Mouse (Mus musculus): ENCODE measurements at regions not wholly inside any gene's neighbourhood (a gene's known extent, or its start where the extent isn't known, plus 50 kb on each side); places are given as distances from the start of the nearest gene placed in this dataset.

DNA sequence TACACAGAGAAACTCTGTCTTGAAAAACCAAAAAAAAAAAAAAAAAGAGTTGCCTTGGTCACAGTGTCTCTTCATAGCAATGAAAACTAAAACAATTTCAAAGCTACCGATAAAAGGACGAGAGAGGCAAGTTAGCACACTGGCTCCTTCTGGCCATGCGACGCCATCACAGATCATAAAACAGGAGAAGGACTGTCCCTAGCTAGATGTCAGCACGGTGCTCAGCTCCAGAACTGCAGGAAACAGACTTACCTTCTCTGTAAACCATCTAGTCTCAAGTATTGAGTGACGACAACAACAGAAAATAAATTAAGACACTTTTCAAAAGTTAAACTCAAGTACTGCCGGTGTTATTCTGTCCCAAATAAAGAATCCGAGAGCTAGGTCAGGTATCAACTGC lies 118.7 kb downstream of the Ets2 start:
- in situ Hi-C loops (cut with MboI, MseI): loop anchor here in 1 of 2 experiments (10.0 kb wide), 1 partner anchor 56 kb away; no protein-coding TSS in a partner anchor

DNA sequence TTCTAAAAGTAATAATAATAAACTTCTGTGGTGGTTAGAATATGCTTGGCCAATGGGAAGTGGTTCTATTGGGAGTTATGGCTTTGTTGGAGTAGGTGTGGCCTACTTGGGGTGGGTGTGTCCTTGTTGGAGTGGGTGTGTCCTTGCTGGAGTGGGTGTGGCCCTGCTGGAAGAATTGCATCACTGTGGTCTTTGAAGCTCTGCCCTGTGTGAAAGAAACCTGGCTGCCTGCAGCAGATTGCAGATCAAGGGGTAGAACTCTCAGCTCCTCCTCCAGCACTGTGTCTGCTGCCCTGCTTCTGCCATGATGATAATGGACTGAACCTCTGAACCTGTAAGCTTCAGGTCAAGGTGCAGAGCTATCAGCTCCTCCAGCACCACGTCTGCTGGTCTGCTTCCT lies 118.1 kb downstream of the Ets2 start:
- in situ Hi-C loops (cut with MboI, MseI): loop anchor here in 1 of 2 experiments (10.0 kb wide), 1 partner anchor 55 kb away; no protein-coding TSS in a partner anchor

DNA sequence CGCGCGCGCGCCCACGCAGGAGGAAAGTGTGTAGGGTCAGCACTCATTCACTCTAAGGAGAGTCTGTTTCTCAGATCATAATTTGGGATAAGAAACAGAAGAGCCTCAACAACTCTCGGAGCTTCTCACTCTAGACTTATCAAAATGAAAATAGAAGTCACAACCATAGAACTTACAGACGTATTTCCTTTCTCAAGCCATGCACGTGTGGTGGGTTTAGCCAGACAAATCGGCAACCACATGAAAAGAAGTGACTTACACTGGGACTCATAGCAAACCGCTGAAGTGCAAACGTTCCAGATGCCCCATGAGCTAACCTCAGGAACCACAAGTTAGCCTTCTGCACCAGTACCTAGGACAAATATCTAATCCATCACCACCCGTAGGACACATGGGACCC lies 114.1 kb downstream of the Ets2 start:
- in situ Hi-C loops (cut with MboI, MseI): no loop called here

DNA sequence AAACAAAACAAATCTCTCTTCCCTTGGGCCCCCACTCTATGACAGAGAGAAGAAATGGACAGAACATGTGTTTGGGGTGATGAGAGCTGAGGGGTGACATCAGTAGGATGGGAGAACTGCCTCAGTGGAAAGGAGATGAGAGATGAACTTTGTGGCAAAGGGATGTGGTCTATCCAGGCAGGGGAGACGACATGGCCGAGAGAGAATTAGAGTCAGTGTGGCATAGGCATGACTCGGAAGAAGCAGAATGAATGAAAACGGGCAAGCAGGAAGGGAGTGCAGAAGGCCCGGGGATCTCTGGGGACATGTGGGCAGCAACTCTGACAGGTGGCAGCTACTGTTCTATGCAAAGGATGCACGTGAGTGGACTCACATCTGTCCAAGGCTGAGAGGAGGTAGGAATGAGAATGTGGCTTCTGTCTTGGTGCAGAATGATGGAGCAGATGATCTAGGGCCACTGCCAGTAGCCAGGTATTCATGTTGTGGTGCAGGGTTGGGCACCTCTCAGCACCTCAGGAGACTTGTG lies 113.4 kb downstream of the Ets2 start:
- in situ Hi-C loops (cut with MboI, MseI): no loop called here

DNA sequence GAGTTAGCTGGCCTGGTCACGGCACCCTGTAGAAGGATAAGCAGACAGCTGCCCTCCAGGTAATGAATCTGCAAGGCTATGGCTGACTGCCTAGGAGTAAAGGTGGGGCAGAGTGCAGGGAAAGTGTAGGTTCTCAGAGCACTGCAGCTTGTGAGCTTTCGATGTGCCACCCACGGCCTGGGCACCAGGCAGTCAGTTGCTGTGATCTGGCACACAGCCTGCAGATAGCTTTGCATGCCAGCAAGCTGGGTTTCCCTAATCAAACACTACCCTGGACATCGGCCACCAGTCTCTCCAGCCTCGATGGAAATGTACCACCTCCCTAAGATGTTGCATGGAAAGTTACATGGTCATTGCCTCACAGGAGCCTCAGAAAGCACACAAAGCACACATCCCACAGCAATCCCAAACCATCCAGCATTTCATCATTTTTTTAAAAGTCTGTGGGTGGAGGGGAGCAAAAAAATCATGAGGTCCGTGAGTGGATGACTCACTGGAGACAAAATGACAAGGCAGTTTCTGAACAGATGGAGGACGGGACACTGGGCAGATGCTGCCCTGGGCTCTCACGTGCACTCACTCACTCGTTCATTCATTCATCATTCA lies 112.7 kb downstream of the Ets2 start:
- in situ Hi-C loops (cut with MboI, MseI): loop anchor here in 1 of 2 experiments (5.0 kb wide), 1 partner anchor 42 kb away; no protein-coding TSS in a partner anchor

DNA sequence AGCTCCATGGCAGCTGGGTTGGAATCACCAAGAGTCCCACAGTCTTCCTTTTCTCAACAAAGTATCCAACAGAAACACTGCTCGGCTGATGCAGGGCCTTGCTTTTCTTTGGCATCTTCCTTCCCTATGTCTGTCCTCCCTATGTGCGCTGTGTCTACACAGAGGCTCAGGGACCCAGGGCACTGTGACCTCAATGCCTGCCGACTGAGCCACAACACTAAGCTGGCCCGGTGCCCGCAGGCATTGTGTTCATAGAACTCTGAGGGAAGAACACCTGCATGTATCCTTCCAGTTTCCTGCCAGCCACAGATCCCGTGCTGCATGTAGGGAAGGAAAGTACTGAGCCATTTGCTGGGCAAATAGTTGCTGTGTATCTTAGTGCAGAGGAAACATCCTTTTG lies 109.2 kb downstream of the Ets2 start:
- in situ Hi-C loops (cut with MboI, MseI): loop anchor here in 1 of 2 experiments (5.0 kb wide), 1 partner anchor 39 kb away; no protein-coding TSS in a partner anchor

DNA sequence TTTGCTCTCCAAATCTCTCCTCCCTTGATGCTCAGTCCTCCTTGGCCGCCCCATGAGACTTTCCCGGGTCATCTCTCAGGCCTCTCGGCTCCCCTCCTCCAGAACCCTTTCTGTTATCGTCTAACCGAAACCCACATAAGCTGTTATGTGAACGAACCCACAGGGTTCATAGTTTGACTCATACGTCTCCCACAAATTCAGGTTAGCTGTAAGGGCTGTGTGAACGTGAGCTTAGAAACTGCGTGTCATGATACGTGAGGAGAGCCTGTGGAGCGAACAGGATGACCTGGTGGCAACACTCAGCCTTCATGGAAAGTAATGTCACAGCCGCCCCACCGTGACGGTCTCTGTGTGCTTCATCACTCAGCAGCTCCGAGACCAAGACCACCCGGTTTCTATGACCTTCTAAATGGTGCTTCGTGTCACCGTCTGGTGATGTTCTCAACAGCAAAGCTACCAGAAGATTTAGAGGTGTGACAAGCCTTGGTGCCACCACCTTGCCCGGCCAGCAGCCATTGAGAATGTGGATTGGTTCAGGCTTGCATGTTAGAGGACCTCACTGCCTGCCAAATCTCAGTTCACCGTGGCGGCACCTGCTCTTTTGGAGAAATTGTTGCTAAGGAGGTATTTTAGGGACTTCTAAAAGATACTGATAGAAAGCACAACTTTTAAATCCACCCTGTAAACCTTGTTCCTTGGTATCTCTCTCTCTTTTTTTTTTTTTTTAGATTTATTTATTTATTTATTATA lies 107.4 kb downstream of the Ets2 start:
- in situ Hi-C loops (cut with MboI, MseI): loop anchor here in 1 of 2 experiments (5.0 kb wide), 2 partner anchors 62 to 107 kb away; partner anchors contain the start of gene Ets2

DNA sequence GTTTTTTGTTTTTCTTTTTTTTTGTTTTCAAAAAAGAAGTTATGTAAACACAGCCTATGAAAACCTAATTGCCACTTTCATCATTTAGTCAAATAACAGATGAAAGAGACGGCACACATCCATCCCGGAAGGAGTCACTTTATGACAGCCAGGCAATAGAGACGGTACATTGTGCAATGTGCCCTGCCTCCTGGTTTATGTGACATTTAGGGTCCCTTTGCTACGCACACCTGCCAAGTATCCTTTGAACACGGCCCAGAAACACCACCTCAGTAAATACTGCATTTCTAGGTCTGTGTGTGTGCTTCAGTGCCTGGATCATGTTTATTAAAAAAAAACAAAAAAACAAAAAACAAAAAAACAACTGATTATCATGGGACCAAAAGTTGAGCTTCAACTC lies 104.6 kb downstream of the Ets2 start:
- in situ Hi-C loops (cut with MboI, MseI): loop anchor here in 1 of 2 experiments (5.0 kb wide), 2 partner anchors 59 to 104 kb away; partner anchors contain the start of gene Ets2

DNA sequence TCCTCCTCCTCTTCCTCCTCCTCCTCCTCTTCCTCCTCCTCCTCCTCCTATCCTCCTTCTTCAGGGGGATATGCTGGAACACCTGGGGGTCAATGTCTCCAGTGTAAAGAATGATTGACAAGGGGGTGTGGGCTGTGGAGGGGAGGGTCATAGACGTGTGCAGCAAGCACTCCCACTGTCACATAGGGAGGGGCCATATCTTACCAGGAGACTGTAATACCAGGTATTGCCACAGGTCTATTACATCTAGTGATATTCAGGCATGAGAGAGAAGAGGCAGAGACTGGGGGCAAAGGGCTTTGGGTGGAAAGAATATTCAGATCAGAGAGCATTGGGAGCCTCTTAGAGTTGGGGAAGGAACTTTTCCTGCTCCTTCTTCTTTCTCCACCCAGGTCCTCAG lies 102.3 kb downstream of the Ets2 start:
- in situ Hi-C loops (cut with MboI, MseI): no loop called here

DNA sequence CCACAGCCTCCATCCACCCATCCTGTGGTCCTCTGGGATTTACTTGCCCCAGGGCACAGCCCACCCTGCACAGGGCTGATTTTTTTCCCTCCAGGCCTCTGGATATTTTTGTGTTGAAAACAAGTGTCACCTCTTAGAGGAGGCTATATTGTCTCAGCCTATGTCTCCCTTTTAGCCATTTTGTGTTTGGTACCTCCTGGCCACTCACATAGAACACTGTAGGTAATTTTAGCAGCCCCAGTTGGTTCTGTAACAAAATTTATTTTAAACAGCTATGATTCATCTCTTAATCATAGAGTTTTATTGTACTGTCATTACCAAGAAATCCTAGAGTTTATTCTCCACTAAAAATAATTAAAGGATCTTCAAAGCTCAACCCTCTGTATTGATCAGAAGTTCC lies 100.8 kb downstream of the Ets2 start:
- in situ Hi-C loops (cut with MboI, MseI): no loop called here

DNA sequence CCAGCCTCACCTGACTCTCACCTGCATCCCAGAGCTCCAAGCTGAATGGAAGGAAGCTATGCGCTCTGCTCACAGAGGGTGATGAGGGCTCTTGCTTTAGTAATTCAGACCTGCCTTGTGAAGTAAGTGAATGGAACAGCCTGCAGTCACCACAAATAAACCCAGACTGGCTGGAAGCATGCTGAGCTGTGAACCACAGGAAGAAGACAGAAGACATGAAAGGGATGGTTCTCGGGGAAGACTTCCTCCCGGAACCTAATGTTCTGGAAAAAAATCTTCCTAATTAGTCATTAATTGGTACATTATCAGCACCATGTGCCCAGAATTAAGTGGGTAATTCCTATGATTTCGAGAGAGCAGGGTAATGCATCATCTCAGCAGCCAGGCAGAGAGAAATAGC lies 100.3 kb downstream of the Ets2 start:
- in situ Hi-C loops (cut with MboI, MseI): no loop called here

DNA sequence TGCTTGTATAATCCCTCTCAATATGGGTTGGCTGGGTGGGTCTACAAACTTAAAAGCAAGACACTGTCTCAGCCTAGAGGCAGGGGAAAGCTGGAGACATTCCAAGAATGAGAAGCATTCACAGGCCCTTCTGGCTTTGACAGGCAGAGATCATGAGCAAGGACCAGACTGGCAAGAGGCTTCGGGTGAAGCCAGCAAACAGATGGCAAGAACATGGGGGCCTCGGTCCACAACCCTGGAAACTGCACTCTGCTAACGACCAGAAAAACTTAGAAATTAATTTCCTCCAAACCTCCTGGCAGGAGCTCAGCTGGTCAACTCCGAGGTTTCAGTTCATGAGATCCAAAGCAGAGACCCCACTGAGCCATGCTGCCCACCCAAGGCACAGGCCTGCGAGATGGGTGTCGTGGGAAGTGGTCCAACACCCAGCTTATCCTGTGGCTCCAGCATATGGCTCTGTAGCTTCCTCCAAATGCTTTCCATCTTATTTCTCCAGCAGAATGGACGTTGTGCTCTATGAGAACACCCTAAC lies 99.1 kb downstream of the Ets2 start:
- in situ Hi-C loops (cut with MboI, MseI): no loop called here

DNA sequence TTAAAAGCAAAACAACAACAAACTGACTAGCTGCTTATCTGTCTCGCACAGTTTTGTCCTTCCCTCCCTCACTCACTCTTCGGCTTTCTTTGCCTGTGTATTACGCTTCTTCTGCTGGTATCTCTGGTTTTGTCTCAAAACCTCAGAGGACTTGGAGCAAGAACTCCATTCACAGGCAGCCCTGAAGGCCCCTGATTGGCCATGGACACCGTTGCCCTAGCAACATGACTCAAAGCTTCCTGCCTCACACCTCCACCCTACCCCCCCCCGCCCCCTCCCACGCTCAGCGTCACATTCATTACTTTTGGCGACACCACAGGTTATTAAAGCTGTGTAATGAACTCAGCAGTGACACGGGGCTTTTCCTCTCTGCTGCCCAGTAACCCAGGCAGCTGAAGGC lies 96.7 kb downstream of the Ets2 start:
- in situ Hi-C loops (cut with MboI, MseI): no loop called here

DNA sequence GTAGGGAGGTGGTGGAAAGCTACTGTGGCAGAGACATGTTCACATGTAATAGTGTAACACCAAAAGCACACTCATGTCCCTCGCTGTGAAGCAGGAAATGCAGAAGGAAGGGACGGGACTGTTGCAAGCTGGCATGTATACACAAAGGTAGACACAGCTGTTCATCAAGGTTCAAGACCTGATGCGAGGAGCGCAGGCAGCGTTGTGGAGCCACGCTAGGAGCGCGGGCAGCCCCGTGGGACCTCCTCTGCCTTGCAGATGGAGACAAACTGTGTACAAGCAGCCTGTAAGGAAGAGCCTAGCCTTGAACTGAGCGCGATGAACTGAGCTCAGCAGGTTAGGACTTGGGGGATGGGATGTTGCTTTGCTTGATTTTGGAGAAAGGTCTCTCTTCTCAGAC lies 96.2 kb downstream of the Ets2 start:
- in situ Hi-C loops (cut with MboI, MseI): no loop called here

DNA sequence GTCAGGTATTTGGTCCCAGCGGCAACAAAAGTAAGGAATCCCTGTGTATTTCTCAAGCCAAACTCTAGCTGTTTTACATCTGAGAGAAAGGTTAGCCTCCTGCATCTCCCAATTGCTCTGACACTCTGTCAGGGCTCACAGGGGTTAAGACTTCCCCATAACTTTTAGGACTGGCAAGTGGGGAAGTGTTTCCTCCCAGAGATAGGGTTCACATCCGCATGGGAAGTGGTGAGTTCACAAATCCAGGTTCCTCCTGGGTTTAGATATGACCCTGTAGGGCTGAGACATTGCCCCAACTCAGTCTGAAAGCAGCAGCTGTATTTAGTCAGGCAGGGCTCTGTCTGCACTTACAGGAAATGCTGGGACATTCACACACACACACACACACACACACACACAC lies 95.3 kb downstream of the Ets2 start:
- in situ Hi-C loops (cut with MboI, MseI): no loop called here

DNA sequence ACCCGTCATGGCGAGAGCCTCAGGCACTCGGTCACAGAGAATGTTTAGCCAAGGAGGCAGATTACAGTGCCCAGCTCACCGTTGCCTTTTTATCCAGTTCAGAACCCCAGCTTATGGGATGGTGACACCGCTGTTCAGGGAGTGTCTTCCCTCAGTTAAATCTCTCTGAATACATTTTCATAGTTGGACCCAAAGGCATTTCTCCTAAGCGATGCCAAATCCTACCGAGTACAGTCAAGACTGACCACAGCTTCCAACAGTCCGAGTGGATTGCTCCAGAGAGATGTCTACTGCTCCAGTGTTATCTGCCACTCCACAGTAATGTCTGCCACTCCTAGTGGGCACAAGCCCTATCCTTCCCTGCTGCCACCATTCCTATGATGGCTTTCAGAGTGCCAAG lies 93.0 kb downstream of the Ets2 start:
- in situ Hi-C loops (cut with MboI, MseI): no loop called here

DNA sequence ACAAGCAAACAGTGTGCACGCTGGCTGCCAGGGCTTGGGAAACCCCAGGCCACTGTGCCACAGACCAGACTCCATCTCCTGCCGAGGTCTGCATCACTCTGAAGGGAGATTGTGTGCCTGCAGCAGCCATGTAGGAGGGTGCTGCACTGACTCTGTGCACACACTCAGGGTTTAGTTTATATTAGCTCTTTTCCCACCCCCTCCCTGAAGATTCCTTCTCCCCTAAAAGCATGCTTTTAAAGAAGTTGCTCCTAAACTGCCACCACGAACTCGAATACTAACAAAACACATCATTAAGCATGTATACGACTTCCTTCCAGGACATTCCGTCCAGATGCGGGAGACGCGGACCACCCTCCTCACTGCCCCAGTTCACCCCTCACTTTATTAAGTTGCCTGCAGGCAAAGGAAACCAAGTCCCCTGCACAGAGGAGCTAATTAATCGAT lies 92.4 kb downstream of the Ets2 start:
- in situ Hi-C loops (cut with MboI, MseI): no loop called here

DNA sequence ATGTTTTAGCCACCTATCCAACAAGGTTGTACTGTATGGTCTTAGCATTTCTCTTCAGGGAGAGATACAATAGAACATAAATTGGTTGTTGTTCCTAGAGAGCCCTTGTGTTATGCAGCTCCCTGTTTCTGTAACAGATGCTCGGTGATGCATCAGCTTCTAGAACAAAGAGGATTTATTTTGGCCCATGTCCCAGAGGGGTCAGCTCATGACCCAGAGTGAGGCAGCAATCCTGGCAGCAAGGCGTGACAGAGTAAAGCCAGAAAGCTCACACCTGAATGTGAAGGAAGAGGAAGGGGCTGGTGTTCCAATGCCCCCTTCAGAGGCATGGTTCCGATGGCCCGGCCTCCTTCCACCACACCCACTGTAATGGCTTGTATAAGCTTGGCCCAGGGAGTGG lies 88.8 kb downstream of the Ets2 start:
- in situ Hi-C loops (cut with MboI, MseI): no loop called here

DNA sequence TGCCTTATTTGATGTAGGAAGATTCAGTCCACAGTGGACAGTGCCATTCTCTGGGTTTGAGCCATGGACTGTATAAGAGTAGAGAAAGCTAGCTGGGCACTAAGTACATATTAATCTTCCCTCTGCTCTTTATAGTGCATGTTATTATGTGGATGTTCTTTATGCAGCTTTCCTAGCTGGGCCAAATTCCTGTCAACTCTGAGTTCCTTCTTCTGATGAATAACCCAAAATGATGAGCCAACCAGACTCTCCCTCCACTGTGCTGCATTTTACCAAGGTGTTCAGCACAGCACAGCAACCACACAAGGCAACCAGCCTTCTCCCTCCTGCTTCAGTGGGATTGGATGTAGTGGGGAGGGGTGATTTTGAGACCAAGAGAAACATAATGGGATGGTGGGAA lies 87.7 kb downstream of the Ets2 start:
- in situ Hi-C loops (cut with MboI, MseI): no loop called here

DNA sequence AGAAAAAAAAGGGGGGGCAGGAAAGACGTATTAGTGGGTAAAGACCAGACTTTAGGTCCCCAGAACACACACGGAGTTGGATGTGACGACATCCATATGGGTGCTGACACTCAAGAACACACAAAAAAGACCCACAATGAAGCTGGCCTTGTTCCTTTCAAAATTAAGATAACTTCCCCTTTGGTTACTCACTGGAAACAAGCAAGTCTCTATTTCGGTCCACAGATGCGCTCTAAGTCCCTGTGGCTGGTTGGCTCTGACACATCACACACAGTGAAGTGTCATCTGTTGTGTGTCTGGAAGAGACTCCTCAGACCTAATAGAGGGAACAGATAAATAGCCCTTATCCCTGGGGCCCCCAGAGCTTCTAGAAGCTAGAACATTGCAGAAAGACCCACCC lies 79.8 kb downstream of the Ets2 start:
- in situ Hi-C loops (cut with MboI, MseI): no loop called here

DNA sequence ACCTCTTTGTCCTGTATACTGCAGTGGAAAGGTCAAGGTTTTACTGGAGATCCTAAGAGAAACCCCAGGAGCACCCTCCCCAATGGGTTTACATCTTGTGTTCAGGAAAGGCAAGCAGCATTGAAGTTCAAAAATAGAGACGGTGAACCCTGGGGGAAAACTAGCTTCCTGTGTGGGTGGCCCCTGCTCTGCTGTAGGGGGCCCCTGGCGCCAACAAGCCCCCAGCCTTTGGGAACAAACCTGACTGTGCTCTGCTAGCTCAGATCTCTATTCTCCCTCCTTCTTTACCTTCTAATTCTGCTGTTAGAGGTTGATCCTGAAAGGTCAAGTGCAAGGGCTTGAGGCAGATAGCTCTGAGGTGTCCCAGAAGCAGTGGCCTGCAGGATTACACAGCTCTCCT lies 78.6 kb downstream of the Ets2 start:
- in situ Hi-C loops (cut with MboI, MseI): no loop called here

All from T-helper 17 cell (primary cell).